Mouse (Mus musculus) limb, embryonic 15.5 days (tissue): ENCODE data around the gene Srrm2. TPM values are rescaled to one million over a fixed set of nuclear protein-coding genes. Genes with fewer than 3 reads are reported as not detected.

ENCODE experiments used
- ATAC-seq: fragments of 200-750 bp; cut with Nextera tagmentation; 2 replicates; pipeline ENCODE4 v1.8.0; 2017; ENCODE audit warnings: low read depth, moderate TSS enrichment; ENCODE audit not compliant: insufficient number of reproducible peaks, low FRiP score, low TSS enrichment
- H3K27ac ChIP-seq: fragments of 300-500 bp; sonication (generic); 2 replicates; pipeline ENCODE4 v1.5.1; 2015; ENCODE audit warnings: moderate library complexity, mild to moderate bottlenecking, inconsistent platforms
- H3K27me3 ChIP-seq: fragments of 300-500 bp; sonication (generic); 2 replicates; pipeline ENCODE4 v1.6.1; 2015; ENCODE audit warnings: inconsistent platforms
- H3K36me3 ChIP-seq: fragments of 300-500 bp; sonication (generic); 2 replicates; pipeline ENCODE4 v1.6.1; 2015; ENCODE audit warnings: inconsistent platforms
- H3K4me1 ChIP-seq: fragments of 300-500 bp; sonication (generic); 2 replicates; pipeline ENCODE4 v1.6.1; 2015; ENCODE audit warnings: inconsistent platforms
- H3K4me2 ChIP-seq: fragments of 300-500 bp; sonication (generic); 2 replicates; pipeline ENCODE4 v1.6.1; 2015; ENCODE audit warnings: mild to moderate bottlenecking, inconsistent platforms
- H3K4me3 ChIP-seq: fragments of 300-500 bp; sonication (generic); 2 replicates; pipeline ENCODE4 v1.5.1; 2015; ENCODE audit warnings: mild to moderate bottlenecking, inconsistent platforms
- H3K9ac ChIP-seq: fragments of 300-500 bp; sonication (generic); 2 replicates; pipeline ENCODE4 v1.6.1; 2015; ENCODE audit warnings: inconsistent platforms
- H3K9me3 ChIP-seq: fragments of 300-500 bp; sonication (generic); 2 replicates; pipeline ENCODE4 v1.6.1; 2016; ENCODE audit warnings: inconsistent platforms
- WGBS: fragments of 180-500 bp; shearing (Covaris S2); methylation state at CpG from one replicate; pipeline ENCODE4 v1.1.7; 2015; 5-methylcytosine and 5-hydroxymethylcytosine counted together
- polyA plus RNA-seq: library from polyadenylated mRNA; unstranded; fragments of >200 nt; fragmentation: Nextera tagmentation; extraction: Ambion mirVana; gene quantifications from 2 replicates; pipeline ENCODE4 v1.2.1, GENCODE M21; 2015

Srrm2 gene
- polyA plus RNA-seq = 425 and 436 TPM in 2 replicates

GRCm38 (mm10) chr17:23790269-23791078 is at the start of gene Srrm2:
TSS of gene Srrm2 (plus strand) at chr17:23790532.
- peak; percentile 59; the same call in 1 of the 2 replicates for ATAC-seq
- peak within 1 kb of the TSS; percentile 90 for H3K27ac ChIP-seq
- 1% methylated on average over 29 of the region's 29 CpGs for WGBS

GRCm38 (mm10) chr17:23740598-23741021 is 49.7 kb upstream of the Srrm2 start, which contains the start of gene Paqr4:
TSS of gene Paqr4 (minus strand) at chr17:23740867.
- Histone ChIP-seq H3K9ac (peak within 1 kb of the TSS; percentile 60), H3K4me2 (peak within 1 kb of the TSS; percentile 97), H3K36me3 (peaks cover 14% of the 10 kb centered on the region; the same call in 1 of the 2 replicates), H3K27me3 (peaks cover 80% of the 10 kb centered on the region), H3K4me1 (peaks cover 61% of the 10 kb centered on the region), H3K27ac (peak within 1 kb of the TSS; percentile 40), H3K9me3 (no peaks in the 10 kb centered on the region), H3K4me3 (peak within 1 kb of the TSS; percentile 60)
- 8% methylated on average over 13 of the region's 13 CpGs for WGBS
- no peak for ATAC-seq

More at GRCm38 (mm10) chr17:23790269-23791078, at the start of gene Srrm2:
- Histone ChIP-seq H3K4me3 (peak within 1 kb of the TSS; percentile 52), H3K9me3 (no peaks in the 10 kb centered on the region), H3K4me1 (peaks cover 23% of the 10 kb centered on the region), H3K9ac (peak within 1 kb of the TSS; percentile 70), H3K36me3 (no peaks in the 10 kb centered on the region), H3K27me3 (no peaks in the 10 kb centered on the region), H3K4me2 (peak within 1 kb of the TSS; percentile 76)

- H3K4me1 ChIP-seq = peaks cover 70% of the 10 kb centered on the region
- peaks cover 10% of the 10 kb centered on the region; the same call in 1 of the 2 replicates for H3K36me3 ChIP-seq
- no peak overlapping the region for H3K27ac ChIP-seq
- H3K4me3 ChIP-seq = peak overlapping the region; percentile 35
- H3K4me2 ChIP-seq = peak overlapping the region; percentile 47
- H3K9me3 ChIP-seq = no peaks in the 10 kb centered on the region
- peaks cover 90% of the 10 kb centered on the region for H3K27me3 ChIP-seq
- 51% methylated on average over 38 of the region's 38 CpGs for WGBS
- H3K9ac ChIP-seq = no peak overlapping the region
- no peak for ATAC-seq
Observed at GRCm38 (mm10) chr17:23741359-23742209, 48.7 kb upstream of the Srrm2 start.

GRCm38 (mm10) chr17:23742210-23742793 is 48.0 kb upstream of the Srrm2 start:
- Histone ChIP-seq H3K4me3 (peak overlapping the region; percentile 35), H3K36me3 (peaks cover 4% of the 10 kb centered on the region; the same call in 1 of the 2 replicates), H3K9me3 (no peaks in the 10 kb centered on the region), H3K9ac (no peak overlapping the region), H3K4me2 (peak overlapping the region; percentile 47), H3K27ac (no peak overlapping the region), H3K4me1 (peaks cover 70% of the 10 kb centered on the region), H3K27me3 (peaks cover 93% of the 10 kb centered on the region)
- WGBS = 6% methylated on average over 44 of the region's 44 CpGs
- ATAC-seq = no peak

GRCm38 (mm10) chr17:23742941-23743340 is 47.4 kb upstream of the Srrm2 start:
- Histone ChIP-seq H3K9me3 (no peaks in the 10 kb centered on the region), H3K9ac (no peak overlapping the region), H3K4me1 (peaks cover 70% of the 10 kb centered on the region), H3K4me2 (peak overlapping the region; percentile 47), H3K27ac (no peak overlapping the region), H3K4me3 (peak overlapping the region; percentile 35), H3K27me3 (peaks cover 92% of the 10 kb centered on the region), H3K36me3 (no peaks in the 10 kb centered on the region)
- ATAC-seq = no peak
- WGBS = 63% methylated on average over 12 of the region's 12 CpGs

- Histone ChIP-seq H3K27ac (no peak overlapping the region), H3K9me3 (no peaks in the 10 kb centered on the region), H3K4me3 (peak overlapping the region; percentile 35), H3K4me1 (peaks cover 64% of the 10 kb centered on the region), H3K36me3 (no peaks in the 10 kb centered on the region), H3K4me2 (peak overlapping the region; percentile 32; the same call in 1 of the 2 replicates), H3K27me3 (peaks cover 86% of the 10 kb centered on the region), H3K9ac (no peak overlapping the region)
- 22% methylated on average over 8 of the region's 8 CpGs for WGBS
- ATAC-seq = no peak
Observed at GRCm38 (mm10) chr17:23744076-23744475, 46.3 kb upstream of the Srrm2 start.

- Histone ChIP-seq H3K9ac (peak overlapping the region; percentile 24; the same call in 1 of the 2 replicates), H3K4me2 (peak overlapping the region; percentile 52), H3K36me3 (no peaks in the 10 kb centered on the region), H3K4me1 (peaks cover 58% of the 10 kb centered on the region), H3K27me3 (peaks cover 80% of the 10 kb centered on the region), H3K4me3 (peak overlapping the region; percentile 35), H3K9me3 (no peaks in the 10 kb centered on the region), H3K27ac (no peak overlapping the region)
- WGBS = 4% methylated on average over 14 of the region's 14 CpGs
- no peak for ATAC-seq
Observed at GRCm38 (mm10) chr17:23744651-23745050, 45.7 kb upstream of the Srrm2 start.

GRCm38 (mm10) chr17:23745301-23746251 is 44.8 kb upstream of the Srrm2 start, which contains the start of gene Kremen2:
TSS of gene Kremen2 (minus strand) at chr17:23745833.
- Histone ChIP-seq H3K4me2 (peak within 1 kb of the TSS; percentile 52), H3K27ac (peak within 1 kb of the TSS; percentile 65; the same call in 1 of the 2 replicates), H3K9me3 (no peaks in the 10 kb centered on the region), H3K4me1 (peaks cover 51% of the 10 kb centered on the region), H3K4me3 (peak within 1 kb of the TSS; percentile 35), H3K27me3 (peaks cover 73% of the 10 kb centered on the region), H3K36me3 (no peaks in the 10 kb centered on the region), H3K9ac (peak within 1 kb of the TSS; percentile 24; the same call in 1 of the 2 replicates)
- under 1% methylated on average over 42 of the region's 45 CpGs for WGBS
- 0 out of 2 replicates have a peak, but pooled peaks have one; percentile 16 for ATAC-seq

- H3K9me3 ChIP-seq = no peaks in the 10 kb centered on the region
- no peak overlapping the region for H3K9ac ChIP-seq
- peak overlapping the region; percentile 40; the same call in 1 of the 2 replicates for H3K27ac ChIP-seq
- H3K27me3 ChIP-seq = peaks cover 66% of the 10 kb centered on the region
- ATAC-seq = no peak
- WGBS = 5% methylated on average over 12 of the region's 12 CpGs
- H3K4me1 ChIP-seq = peaks cover 46% of the 10 kb centered on the region
- H3K36me3 ChIP-seq = peaks cover 2% of the 10 kb centered on the region
- H3K4me3 ChIP-seq = no peak overlapping the region; the same call in 1 of the 2 replicates
- H3K4me2 ChIP-seq = peak overlapping the region; percentile 52
Observed at GRCm38 (mm10) chr17:23746311-23746710, 44.0 kb upstream of the Srrm2 start.

GRCm38 (mm10) chr17:23746767-23747166 is 43.6 kb upstream of the Srrm2 start:
- H3K4me3 ChIP-seq = no peak overlapping the region
- no peak for ATAC-seq
- H3K4me2 ChIP-seq = no peak overlapping the region
- peaks cover 6% of the 10 kb centered on the region for H3K36me3 ChIP-seq
- 69% methylated on average over 3 of the region's 3 CpGs for WGBS
- H3K27ac ChIP-seq = 0 out of 2 replicates have a peak overlapping the region, but pooled peaks have one; percentile 40
- no peaks in the 10 kb centered on the region for H3K9me3 ChIP-seq
- H3K27me3 ChIP-seq = peaks cover 62% of the 10 kb centered on the region
- no peak overlapping the region for H3K9ac ChIP-seq
- H3K4me1 ChIP-seq = peaks cover 43% of the 10 kb centered on the region
